Mouse (Mus musculus) embryo, embryonic 10.5 days (tissue): Measurements from ENCODE around the gene Rcl1.

ENCODE experiments used
- DNase-seq: peaks from one replicate; pipeline ENCODE4 v3.0.0-alpha.2; 2015; ENCODE audit warnings: low spot score

Rcl1 gene

GRCm38 (mm10) chr19:29151443-29151842 is 50.3 kb downstream of the Rcl1 start:
- no peak for DNase-seq

DNA sequence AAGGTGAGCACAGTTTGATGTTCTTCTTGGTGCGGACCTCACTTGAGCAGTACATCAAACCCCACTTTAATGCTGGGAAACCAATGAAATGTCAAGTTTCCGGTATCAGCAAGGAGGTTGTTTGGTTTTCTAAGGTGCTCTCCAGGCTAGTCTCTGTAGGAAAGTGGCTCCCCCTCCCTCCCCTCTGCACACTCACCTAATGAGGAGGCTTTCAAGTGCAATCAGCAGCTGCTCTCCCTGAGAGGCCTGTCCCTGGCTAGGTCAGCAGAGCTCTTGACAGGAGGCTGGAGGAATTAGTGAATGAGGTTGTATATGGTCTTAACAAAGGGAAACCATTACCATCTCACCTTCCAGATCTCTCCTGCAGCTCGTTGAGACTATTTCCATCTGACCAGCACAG is 54.4 kb downstream of the Rcl1 start:
- DNase-seq: no peak

DNA sequence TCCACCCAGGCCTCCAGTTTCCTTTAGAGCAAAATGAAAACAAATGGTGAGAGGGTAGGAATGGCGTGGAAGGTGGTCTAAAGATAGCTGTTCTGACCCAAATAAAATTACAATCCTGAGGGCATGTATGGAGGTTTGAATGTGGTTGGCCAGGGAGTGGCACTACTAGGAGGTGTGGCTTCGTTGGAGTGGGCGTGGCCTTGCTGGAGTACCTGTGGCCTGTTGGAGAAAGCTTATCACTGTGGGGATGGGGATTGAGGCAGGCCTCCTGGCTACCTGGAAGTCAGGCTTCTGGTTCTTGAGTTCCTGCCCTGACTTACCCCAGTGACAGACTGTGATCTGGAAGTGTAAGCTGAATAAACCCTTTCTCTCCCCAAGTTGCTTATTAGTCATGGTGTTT is 55.2 kb downstream of the Rcl1 start:
- DNase-seq: no peak

DNA sequence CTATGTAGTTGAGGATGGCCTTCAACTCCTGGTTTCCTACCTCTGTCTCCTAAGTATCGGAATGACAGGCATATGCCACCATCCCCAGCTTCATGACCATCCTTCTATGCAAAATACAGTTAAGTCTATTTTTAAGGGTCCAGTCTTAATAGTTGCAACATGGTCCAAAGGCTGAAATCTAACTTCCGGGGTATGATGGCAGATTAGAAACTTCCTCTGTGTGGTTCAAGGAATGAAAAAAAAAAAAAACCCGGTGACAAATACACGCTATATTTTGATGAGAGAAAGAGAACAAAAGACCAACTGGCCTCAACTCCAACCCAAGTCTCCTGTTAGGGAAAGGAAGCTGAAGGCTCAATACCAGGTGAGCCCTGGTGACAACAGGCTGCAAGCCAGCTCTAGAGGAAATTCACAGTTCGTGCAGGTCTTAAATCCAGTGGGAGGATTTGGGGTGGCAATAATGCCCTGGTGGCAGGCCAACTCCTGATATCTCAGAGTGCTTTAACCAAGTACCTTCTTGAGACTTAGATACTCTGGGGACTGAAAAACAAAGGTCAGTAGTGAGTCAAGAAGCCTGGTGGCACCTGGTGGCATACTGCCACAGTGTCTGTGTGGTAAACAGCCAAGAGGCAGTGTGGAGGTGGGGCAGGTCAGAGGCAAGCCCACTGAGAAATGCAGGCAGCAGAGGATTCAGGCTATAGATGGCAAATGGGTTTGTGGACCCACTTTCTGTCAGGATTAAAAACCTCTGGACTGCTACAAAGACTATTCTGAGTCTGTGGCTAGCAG is 56.7 kb downstream of the Rcl1 start:
- DNase-seq: no peak

DNA sequence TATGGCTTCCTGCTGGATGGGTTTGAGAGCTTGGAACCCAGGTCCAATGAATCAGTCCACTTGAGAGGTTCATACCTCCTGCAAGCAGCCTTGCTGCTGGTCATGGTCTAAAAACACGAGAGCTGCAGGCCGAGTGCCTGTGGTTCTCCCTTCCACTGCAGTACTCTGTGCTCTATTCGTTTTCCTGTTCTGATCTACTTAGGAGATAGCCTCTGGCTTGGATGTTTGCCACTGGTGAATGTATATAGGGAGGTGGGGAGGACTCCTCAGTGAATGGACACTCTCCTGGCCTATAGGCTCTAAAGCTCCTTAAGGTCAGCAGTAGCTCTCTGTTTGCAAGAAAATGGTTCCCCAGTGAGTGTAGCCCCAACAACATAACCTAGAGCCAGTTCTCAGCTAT is 57.3 kb downstream of the Rcl1 start:
- DNase-seq: no peak

DNA sequence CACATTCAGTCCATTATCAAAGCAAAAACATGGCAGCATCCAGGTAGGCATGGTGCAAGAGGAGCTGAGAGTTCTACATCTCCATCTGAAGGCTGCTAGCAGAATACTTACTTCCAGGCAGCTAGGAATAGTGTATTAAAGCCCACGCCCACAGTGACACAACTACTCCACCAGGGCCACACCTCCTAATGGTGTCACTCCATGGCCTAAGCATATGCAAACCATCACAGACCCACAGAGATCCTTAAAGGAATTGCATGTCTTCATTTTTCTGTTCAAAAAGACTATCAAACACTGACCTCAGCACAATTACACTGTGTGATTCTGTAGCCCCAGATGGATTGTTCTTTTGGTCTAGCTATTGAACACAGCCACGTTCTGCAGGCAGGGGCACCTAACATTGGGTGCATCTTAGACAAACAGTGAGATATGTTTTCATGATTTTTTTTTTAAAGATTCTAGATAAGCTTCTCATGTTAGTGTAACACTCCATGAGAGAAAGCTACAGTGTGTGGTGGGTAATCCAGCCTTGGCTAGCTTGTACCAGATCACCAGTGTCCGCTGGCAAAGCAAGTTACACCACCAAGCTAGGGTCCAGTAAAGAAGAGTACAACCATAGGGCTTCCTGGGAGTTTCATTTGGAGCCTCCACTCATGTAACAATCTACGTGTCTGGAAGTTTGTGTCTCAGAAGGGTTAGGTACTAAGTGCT is 62.8 kb downstream of the Rcl1 start:
- DNase-seq: no peak

DNA sequence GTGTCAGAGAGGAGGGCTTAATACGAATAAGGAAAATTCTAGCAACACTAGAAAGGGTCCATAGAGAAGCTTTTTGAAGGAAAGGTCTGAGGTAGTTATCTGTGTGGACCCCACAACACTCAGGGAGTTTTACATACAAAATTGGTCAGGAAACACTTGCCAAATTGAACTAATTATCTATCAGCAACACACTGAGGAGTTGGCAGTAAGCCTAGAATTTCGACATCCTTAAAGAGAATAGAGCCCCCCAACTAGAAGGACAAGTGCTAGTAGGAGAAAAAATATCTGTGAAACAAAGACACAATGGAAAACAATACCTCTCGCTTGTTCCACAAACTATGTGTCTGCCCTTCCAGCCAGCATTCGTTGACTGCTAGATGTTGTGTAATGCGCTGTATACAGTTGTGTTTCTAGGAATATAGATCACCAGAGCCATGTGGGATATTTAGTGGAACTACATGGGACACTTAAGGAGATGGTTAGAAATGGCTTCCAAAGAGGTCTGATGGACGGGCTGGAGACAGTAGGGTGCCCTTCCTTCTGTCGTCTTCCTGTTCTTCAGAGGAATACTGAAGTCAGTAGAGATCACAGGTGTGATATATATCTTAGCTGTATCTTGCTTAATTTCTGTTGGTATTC is 63.5 kb downstream of the Rcl1 start:
- no peak for DNase-seq

- no peak for DNase-seq
Measured at GRCm38 (mm10) chr19:29167938-29168337, 66.8 kb downstream of the Rcl1 start.

DNA sequence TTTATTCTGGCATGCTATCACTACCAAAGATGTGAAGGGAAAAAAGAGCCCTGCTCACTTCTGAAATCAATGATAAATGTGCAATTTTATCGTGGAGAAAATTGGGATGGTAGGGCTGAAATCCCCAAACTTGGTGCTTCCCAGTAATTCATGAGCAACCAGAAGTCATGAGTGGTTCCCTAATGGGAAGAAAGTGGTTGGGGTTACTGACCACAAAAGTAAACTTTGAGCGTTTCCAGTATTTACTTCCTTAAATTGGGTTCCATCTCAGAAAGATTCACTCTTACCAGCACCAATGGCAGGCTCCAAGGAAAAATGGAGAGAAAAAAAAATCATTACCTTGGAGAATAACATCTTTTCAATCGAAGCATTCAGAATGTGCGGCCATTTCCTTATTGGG is 79.2 kb downstream of the Rcl1 start:
- DNase-seq: no peak

DNA sequence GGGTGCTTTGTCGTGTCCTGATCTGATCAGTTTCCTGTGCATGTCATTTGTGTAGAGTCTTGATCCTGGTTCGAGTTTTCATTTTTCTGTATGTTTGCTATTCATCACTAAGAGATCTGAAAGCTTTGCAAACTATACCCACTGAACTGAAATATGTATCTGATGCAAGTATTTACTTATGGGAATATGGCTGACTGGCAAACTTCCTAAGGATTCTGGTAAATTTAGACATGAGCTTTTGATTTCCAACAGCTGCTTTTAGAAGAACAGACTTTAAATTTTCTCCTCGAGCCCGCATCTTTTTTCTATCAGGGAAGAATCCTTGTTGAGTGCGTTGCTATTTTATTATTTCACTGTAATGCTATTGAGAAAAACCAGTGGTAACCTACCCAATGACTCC is 81.0 kb downstream of the Rcl1 start:
- no peak for DNase-seq

GRCm38 (mm10) chr19:29185122-29185521 is 83.9 kb downstream of the Rcl1 start:
- peak; percentile 3 for DNase-seq

GRCm38 (mm10) chr19:29185552-29186232 is 84.5 kb downstream of the Rcl1 start:
- no peak for DNase-seq

DNA sequence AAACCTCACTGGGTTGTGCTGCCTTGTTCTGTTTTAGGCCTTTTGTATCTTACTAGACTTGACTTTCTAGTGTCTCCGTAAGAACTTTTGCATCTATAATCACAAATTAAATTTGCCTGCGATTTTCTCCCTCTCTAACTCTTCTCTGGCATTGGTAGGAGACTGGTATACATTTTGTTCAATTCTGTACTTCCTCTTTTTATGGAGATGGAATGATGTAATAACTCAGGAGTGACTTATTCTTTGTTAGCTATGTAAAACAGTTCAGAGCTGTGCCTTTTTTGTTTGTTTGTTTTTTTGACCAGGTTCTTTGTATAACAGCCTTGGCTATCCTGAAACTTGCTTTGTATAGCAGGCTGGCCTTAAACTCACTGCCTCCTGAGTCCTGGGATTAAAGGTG is 87.7 kb downstream of the Rcl1 start:
- no peak for DNase-seq
